In genomic region chr9:70084107-70084506, GRCm38 (mm10) we compare ENCODE assay signal across 9 mouse cellular contexts. TPM values are rescaled to one million over a fixed set of nuclear protein-coding genes. Genes with fewer than 3 reads are reported as not detected.
DNase-seq lines count a peak whose midpoint lies in the region; ATAC-seq and TF ChIP-seq lines count a peak whose summit lies in the region.
"Had no signal": no experiment of that assay in that cellular context is flagged by ENCODE, and none has a peak within 500 bp of the region (broad histone marks: within the 10 kb centered on the region; RNA-seq: fewer than 3 reads in every experiment).

No protein-coding gene starts in this region.

- no peaks in the 10 kb centered on the region for H3K4me1 ChIP-seq in hindbrain, embryonic 10.5 days (replicated peaks)
- H3K4me1 ChIP-seq in hindbrain, embryonic 16.5 days (ENCODE audit: control insufficient read depth, insufficient read depth, low read depth, low read length), result 0 out of 2 replicates have a peak, but pooled peaks cover 6% of the 10 kb centered on the region
- peaks cover 57% of the 10 kb centered on the region for H3K4me1 ChIP-seq in E14TG2a.4 (replicated peaks; ENCODE audit: low read depth, low read length)
- H3K4me1 ChIP-seq: liver, embryonic 13.5 days had no signal

- H3K9ac ChIP-seq in hindbrain, embryonic 16.5 days (ENCODE audit: low read depth, low read length), result no peak overlapping the region
- H3K9ac ChIP-seq: liver, embryonic 13.5 days had no signal

- peak; percentile 87 for TF ChIP-seq CTCF in E14TG2a.4 (conservative IDR thresholded peaks at IDR 0.05; ENCODE audit: low read length)

- H3K27ac ChIP-seq in hindbrain, embryonic 10.5 days, result no peak overlapping the region
- no peak overlapping the region for H3K27ac ChIP-seq in hindbrain, embryonic 16.5 days (ENCODE audit: low read depth, low read length)
- H3K27ac ChIP-seq: liver, embryonic 13.5 days had no signal

- WGBS in hindbrain, embryonic 10.5 days, result 61% methylated on average over 11 of the region's 11 CpGs
- 56% methylated on average over 11 of the region's 11 CpGs for whole genome bisulfite sequencing in hindbrain, embryonic 16.5 days

- H3K9me3 ChIP-seq in hindbrain, embryonic 10.5 days, result no peaks in the 10 kb centered on the region
- no peaks in the 10 kb centered on the region for H3K9me3 ChIP-seq in hindbrain, embryonic 16.5 days (ENCODE audit: control insufficient read depth, low read length)
- peaks cover 19% of the 10 kb centered on the region for H3K9me3 ChIP-seq in E14TG2a.4 (ENCODE audit: low read length)
- H3K9me3 ChIP-seq: liver, embryonic 13.5 days had no signal

- DNase-seq in hindbrain, embryonic 10.5 days (ENCODE audit: low spot score), result peak; percentile 58
- DNase-seq in adrenal gland, adult 2 months, result peak; percentile 44
- peak; percentile 70 to 71 for DNase-seq in frontal cortex, postnatal 25 days (ENCODE audit: low spot score in 2 of 2)
- peak; percentile 60 for DNase-seq in left cerebral cortex, postnatal 36 days (ENCODE audit: low spot score in 2 of 2)
- DNase-seq in right cerebral cortex, postnatal 25 days, result peak; percentile 72
- DNase-seq: liver, embryonic 13.5 days had no signal

- ATAC-seq in hindbrain, embryonic 16.5 days, result no peak
- ATAC-seq in granulocyte monocyte progenitor cell, adult 5-6 weeks (replicated peaks; ENCODE audit: poor library complexity, severe bottlenecking), result no peak

- no peak overlapping the region for H3K4me3 ChIP-seq in hindbrain, embryonic 10.5 days
- H3K4me3 ChIP-seq in hindbrain, embryonic 16.5 days (ENCODE audit: low read length), result no peak overlapping the region
- no peak overlapping the region for H3K4me3 ChIP-seq in E14TG2a.4 (replicated peaks; ENCODE audit: low read length)
- H3K4me3 ChIP-seq: liver, embryonic 13.5 days had no signal

- intact Hi-C loops in left cerebral cortex, postnatal 36 days (cut with DNase I), result loop anchor here (5.0 kb wide), 1 partner anchor 62 kb away; no protein-coding TSS in a partner anchor

- no peaks in the 10 kb centered on the region for H3K36me3 ChIP-seq in hindbrain, embryonic 10.5 days
- H3K36me3 ChIP-seq in hindbrain, embryonic 16.5 days (ENCODE audit: control insufficient read depth, insufficient read depth, low read length), result no peaks in the 10 kb centered on the region
- no peaks in the 10 kb centered on the region for H3K36me3 ChIP-seq in E14TG2a.4 (ENCODE audit: insufficient read depth, low read length)
- H3K36me3 ChIP-seq: liver, embryonic 13.5 days had no signal

- H3K27me3 ChIP-seq in hindbrain, embryonic 10.5 days (ENCODE audit: insufficient read depth, poor library complexity, severe bottlenecking), result no peaks in the 10 kb centered on the region
- no peaks in the 10 kb centered on the region for H3K27me3 ChIP-seq in hindbrain, embryonic 16.5 days (replicated peaks; ENCODE audit: control insufficient read depth, insufficient read depth, low read length)
- H3K27me3 ChIP-seq in E14TG2a.4 (ENCODE audit: insufficient read depth, low read length), result no peaks in the 10 kb centered on the region
- H3K27me3 ChIP-seq: liver, embryonic 13.5 days had no signal

- H3K4me2 ChIP-seq in hindbrain, embryonic 16.5 days (ENCODE audit: low read length), result no peak overlapping the region
- H3K4me2 ChIP-seq: liver, embryonic 13.5 days had no signal

RNA-seq across cellular contexts. Expression of gene Gcnt3, which starts 46.2 kb away (rescaled TPM):
- polyA plus RNA-seq in hindbrain, embryonic 10.5 days (2016; fragmentation: Nextera tagmentation; extraction: Ambion mirVana), result not detected in 2 replicates
- 0.05 TPM in 1 of 2 replicates, not detected in the other for polyA plus RNA-seq in hindbrain, embryonic 16.5 days (2015; fragmentation: Nextera tagmentation; extraction: Ambion mirVana)
- total RNA-seq in adrenal gland, adult 2 months (2021), result under 1 TPM in 1 of 2 experiments, not detected in 1; 0.07 TPM
- polyA plus RNA-seq in adrenal gland, adult 2 months (2012; rRNA removed), result not detected in 2 replicates
- total RNA-seq in left cerebral cortex, postnatal 36 days (2021), result not detected
- total RNA-seq in granulocyte monocyte progenitor cell, adult 5-6 weeks (2014; fragmentation: Nextera tagmentation), result not detected in 2 replicates
- total RNA-seq in granulocyte monocyte progenitor cell, adult 5-6 weeks (2017), result not detected in 2 replicates
- polyA plus RNA-seq: liver, embryonic 13.5 days had no signal

RNA-seq across cellular contexts. Expression of gene Fam81a, which starts 58.3 kb away (rescaled TPM):
- 7.2 and 9.5 TPM in 2 replicates for polyA plus RNA-seq in hindbrain, embryonic 10.5 days (2016; fragmentation: Nextera tagmentation; extraction: Ambion mirVana)
- 13.6 and 16.3 TPM in 2 replicates for polyA plus RNA-seq in hindbrain, embryonic 16.5 days (2015; fragmentation: Nextera tagmentation; extraction: Ambion mirVana)
- 1 to 10 TPM; 2.0 to 4.3 TPM for total RNA-seq in adrenal gland, adult 2 months (2021)
- polyA plus RNA-seq in adrenal gland, adult 2 months (2012; rRNA removed), result 0.30 and 0.48 TPM in 2 replicates
- total RNA-seq in left cerebral cortex, postnatal 36 days (2021), result 100 to 1,000 TPM; 179 to 198 TPM
- total RNA-seq in granulocyte monocyte progenitor cell, adult 5-6 weeks (2014; fragmentation: Nextera tagmentation), result not detected in 2 replicates
- total RNA-seq in granulocyte monocyte progenitor cell, adult 5-6 weeks (2017), result not detected in 2 replicates

Comparison
In these comparisons a context has a peak if more than half of its experiments do, and no peak if none do; other contexts are left out.
1. RNA of gene Fam81a, which starts 58.3 kb away (total RNA-seq): 179 to 198 TPM in left cerebral cortex, postnatal 36 days; 2.0 to 4.3 TPM in adrenal gland, adult 2 months and not detected in granulocyte monocyte progenitor cell, adult 5-6 weeks; every median in the first group is over 10 times any median in the second.
2. Peak in every context shown above with its lines, with median percentiles within 50 percentile points of each other: DNase-seq.